Mouse (Mus musculus): ENCODE data around the gene Rsph6a. TPM values are rescaled to one million over a fixed set of nuclear protein-coding genes. Genes with fewer than 3 reads are reported as not detected.
A peak's percentile ranks its signal among the peaks of the same experiment; 100 is the strongest.

Rsph6a gene
- polyA plus RNA-seq, 1 experiment from 2014 or later: not detected

DNA sequence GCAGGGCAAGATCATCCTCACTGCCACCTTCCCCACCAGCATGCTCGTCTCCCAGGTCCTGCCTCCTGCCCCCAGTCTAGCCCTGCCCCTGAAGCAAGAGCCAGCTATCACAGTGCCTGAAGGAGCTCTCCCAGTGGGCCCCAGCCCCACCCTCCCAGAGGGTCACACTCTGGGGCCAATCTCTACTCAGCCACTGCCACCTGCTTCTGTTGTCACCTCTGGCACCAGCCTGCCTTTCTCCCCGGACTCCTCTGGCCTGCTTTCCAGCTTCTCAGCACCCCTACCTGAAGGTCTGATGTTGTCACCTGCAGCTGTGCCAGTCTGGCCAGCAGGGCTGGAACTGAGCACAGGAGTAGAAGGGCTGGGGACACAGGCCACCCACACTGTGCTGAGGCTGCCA lies 42.7 kb downstream of the Rsph6a start:
- H3K9me3 ChIP-seq: no peaks in the 10 kb centered on the region
- 75% methylated on average over 2 of the region's 2 CpGs for WGBS
- H3K4me1 ChIP-seq (replicated peaks): peaks cover 59% of the 10 kb centered on the region
- H3K4me3 ChIP-seq: peak overlapping the region; percentile 79
- no peak overlapping the region for H3K27ac ChIP-seq
- H3K36me3 ChIP-seq: peaks cover 21% of the 10 kb centered on the region
- H3K27me3 ChIP-seq (ENCODE audit: insufficient read depth, poor library complexity, severe bottlenecking): peaks cover 3% of the 10 kb centered on the region
- no peak for DNase-seq (ENCODE audit: low spot score)

DNA sequence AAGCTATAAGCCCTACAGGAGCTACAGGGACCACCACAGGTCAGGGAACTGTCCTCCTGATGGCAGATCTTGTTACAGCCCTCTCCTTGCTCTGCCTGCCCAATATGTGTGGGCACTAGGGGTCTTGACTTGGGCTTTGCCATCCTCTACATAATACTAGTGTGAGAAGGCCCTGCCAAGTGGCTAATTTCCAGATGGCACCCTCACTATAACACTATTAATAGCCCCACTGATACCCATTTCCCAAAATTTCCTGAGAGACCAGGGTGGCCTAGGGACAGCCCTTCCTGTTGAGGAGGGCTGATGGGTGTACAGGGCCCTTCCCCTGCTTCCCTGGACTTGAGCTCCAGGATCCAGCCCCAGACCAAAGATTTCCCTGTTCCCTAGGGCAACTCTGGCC lies 43.4 kb downstream of the Rsph6a start:
- Histone ChIP-seq H3K27ac (no peak overlapping the region), H3K4me1 (replicated peaks) (peaks cover 52% of the 10 kb centered on the region), H3K27me3 (ENCODE audit: insufficient read depth, poor library complexity, severe bottlenecking) (no peaks in the 10 kb centered on the region), H3K9me3 (no peaks in the 10 kb centered on the region), H3K4me3 (no peak overlapping the region), H3K36me3 (peaks cover 21% of the 10 kb centered on the region)
- no peak for DNase-seq (ENCODE audit: low spot score)

DNA sequence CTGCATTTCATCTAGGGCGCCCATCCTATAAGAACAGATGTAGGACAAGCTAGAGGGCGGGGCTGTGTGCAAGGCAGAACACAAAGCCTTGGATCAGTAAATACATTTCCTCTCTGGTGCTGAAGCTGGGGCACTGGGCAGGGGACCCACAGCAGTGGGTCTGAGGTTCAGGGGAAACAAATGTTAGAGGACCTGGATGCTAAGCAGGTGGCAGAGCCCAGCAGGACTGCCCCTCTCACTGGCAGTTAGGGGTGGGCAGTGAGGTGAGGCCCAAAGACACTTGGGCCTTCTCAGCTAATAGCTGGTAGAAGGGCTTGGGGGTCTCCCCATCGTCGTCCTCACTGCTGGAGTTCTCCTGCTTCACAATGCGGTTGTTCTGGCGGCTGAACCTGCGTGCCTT lies 44.3 kb downstream of the Rsph6a start:
- no peaks in the 10 kb centered on the region for H3K9me3 ChIP-seq
- 60% methylated on average over 7 of the region's 7 CpGs for WGBS
- DNase-seq (ENCODE audit: low spot score): no peak

DNA sequence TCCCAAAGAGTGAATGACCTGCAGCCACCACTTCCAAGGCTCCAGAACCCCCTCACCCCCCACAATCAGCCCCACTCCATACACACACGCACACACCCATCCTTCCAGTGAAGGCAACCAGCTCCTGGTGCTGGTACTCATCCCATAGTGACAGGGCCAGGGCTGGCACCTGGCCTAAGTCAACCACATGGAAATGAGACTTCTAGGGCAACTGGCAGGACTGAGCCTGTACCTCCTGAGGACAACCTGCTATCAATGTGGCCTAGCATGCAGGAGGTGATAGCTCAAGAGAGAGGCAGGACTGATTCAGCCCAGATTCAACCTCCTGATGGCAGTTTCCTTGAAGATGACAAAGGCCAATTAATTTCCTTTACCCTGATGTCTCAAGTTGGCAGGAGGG lies 45.8 kb downstream of the Rsph6a start:
- H3K9me3 ChIP-seq: no peaks in the 10 kb centered on the region
- no peaks in the 10 kb centered on the region for H3K27me3 ChIP-seq (ENCODE audit: insufficient read depth, poor library complexity, severe bottlenecking)
- H3K4me3 ChIP-seq: no peak overlapping the region
- H3K36me3 ChIP-seq: peaks cover 21% of the 10 kb centered on the region
- H3K27ac ChIP-seq: no peak overlapping the region
- WGBS: 90% methylated on average over 1 of the region's 1 CpGs
- no peak for DNase-seq (ENCODE audit: low spot score)
- H3K4me1 ChIP-seq (replicated peaks): peaks cover 29% of the 10 kb centered on the region

More for the DNA sequence above, 44.3 kb downstream of the Rsph6a start:
- Histone ChIP-seq H3K27ac (no peak overlapping the region), H3K27me3 (ENCODE audit: insufficient read depth, poor library complexity, severe bottlenecking) (no peaks in the 10 kb centered on the region), H3K36me3 (peaks cover 21% of the 10 kb centered on the region), H3K4me3 (no peak overlapping the region), H3K4me1 (replicated peaks) (peaks cover 43% of the 10 kb centered on the region)

DNA sequence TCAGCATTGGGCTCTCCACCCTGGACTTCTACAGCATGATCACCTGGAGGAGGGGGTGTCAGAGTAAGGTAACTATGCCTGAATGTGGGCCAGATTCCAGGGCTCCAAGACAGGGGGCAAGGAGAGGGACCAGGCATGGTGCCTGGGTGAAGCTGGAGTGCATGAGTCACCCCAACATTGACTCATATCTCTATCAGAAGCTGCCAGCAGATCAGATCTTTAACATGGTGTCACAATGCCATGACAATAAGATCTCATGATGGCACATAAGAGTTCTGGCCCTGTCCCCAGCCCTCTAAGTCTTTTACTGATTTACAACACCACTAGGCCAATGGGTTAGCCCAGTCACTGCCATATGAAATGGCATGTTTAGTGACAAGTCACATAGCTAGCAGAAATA lies 49.3 kb downstream of the Rsph6a start:
- Histone ChIP-seq H3K9me3 (no peaks in the 10 kb centered on the region), H3K4me3 (no peak overlapping the region), H3K27me3 (ENCODE audit: insufficient read depth, poor library complexity, severe bottlenecking) (no peaks in the 10 kb centered on the region), H3K4me1 (replicated peaks) (0 out of 2 replicates have a peak, but pooled peaks cover 2% of the 10 kb centered on the region), H3K36me3 (no peaks in the 10 kb centered on the region), H3K27ac (no peak overlapping the region)
- DNase-seq (ENCODE audit: low spot score): no peak

DNA sequence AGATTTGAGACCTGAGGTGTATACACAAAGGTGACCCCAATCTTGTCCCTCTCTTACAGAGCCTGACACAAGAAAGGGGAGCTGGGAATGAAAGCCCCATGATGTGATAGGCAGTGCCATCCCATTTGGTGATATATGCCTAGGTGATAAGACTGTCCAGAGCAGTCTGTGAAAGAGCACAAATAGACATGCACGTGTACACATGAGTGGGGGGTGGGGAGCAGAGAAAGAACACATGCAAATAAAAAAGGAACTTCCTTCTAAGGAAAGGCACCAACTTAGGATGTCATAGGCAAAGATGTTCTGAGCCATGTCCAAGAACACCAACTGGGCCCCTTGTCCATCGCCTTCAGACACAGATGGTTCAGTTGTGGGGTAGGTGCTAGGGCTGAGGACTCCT lies 50.0 kb downstream of the Rsph6a start:
- 83% methylated on average over 2 of the region's 2 CpGs for WGBS
- Histone ChIP-seq H3K27me3 (ENCODE audit: insufficient read depth, poor library complexity, severe bottlenecking) (no peaks in the 10 kb centered on the region), H3K9me3 (no peaks in the 10 kb centered on the region), H3K4me1 (replicated peaks) (no peaks in the 10 kb centered on the region), H3K4me3 (no peak overlapping the region), H3K36me3 (no peaks in the 10 kb centered on the region), H3K27ac (no peak overlapping the region)
- no peak for DNase-seq (ENCODE audit: low spot score)

DNA sequence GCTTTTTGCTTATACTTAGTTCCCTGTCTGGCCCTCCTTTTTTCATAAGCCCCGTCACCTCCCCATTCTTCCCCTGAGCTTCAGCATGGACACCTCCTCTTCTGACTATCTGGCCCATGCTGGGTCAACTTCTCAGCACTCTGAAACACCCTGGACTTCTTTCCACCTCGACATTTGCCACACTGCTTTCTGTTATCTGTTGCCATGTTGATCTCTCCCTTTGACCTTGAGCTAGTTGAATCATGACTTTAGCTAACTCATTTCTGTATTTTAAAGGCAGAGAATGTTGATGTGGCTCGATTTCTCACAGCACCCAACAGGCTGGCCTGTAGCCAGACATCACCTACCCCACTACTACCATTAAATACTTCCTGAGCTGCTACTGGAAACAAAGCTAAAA lies 52.9 kb downstream of the Rsph6a start:
- no peak overlapping the region for H3K4me3 ChIP-seq
- no peak for DNase-seq (ENCODE audit: low spot score)
- WGBS: 59% methylated on average over 3 of the region's 3 CpGs
- H3K27ac ChIP-seq: no peak overlapping the region
- no peaks in the 10 kb centered on the region for H3K9me3 ChIP-seq
- no peaks in the 10 kb centered on the region for H3K27me3 ChIP-seq (ENCODE audit: insufficient read depth, poor library complexity, severe bottlenecking)
- no peaks in the 10 kb centered on the region for H3K4me1 ChIP-seq (replicated peaks)
- H3K36me3 ChIP-seq: no peaks in the 10 kb centered on the region

DNA sequence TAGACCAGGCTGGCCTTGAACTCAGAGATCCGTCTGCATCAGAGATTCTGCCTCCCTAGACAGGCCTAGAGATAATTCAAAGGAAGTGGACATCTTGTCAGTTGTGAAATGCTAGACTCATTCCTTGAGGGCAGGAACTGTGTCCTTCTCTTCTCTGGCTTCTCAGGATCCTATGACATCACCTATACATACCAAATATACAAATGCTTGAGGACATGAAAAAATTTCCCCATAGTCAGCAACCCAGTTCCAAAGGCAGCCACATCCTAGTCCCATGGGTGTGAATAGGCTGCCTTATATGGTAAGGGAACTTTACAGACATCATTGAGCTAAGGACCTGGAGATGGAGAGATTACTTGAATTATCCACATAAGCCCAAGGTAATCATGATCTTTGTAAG lies 55.1 kb downstream of the Rsph6a start:
- no peaks in the 10 kb centered on the region for H3K27me3 ChIP-seq (ENCODE audit: insufficient read depth, poor library complexity, severe bottlenecking)
- no peak overlapping the region for H3K4me3 ChIP-seq
- no peak for DNase-seq (ENCODE audit: low spot score)
- WGBS: 83% methylated on average over 1 of the region's 1 CpGs
- H3K4me1 ChIP-seq (replicated peaks): no peaks in the 10 kb centered on the region
- no peak overlapping the region for H3K27ac ChIP-seq
- H3K36me3 ChIP-seq: no peaks in the 10 kb centered on the region
- H3K9me3 ChIP-seq: no peaks in the 10 kb centered on the region

DNA sequence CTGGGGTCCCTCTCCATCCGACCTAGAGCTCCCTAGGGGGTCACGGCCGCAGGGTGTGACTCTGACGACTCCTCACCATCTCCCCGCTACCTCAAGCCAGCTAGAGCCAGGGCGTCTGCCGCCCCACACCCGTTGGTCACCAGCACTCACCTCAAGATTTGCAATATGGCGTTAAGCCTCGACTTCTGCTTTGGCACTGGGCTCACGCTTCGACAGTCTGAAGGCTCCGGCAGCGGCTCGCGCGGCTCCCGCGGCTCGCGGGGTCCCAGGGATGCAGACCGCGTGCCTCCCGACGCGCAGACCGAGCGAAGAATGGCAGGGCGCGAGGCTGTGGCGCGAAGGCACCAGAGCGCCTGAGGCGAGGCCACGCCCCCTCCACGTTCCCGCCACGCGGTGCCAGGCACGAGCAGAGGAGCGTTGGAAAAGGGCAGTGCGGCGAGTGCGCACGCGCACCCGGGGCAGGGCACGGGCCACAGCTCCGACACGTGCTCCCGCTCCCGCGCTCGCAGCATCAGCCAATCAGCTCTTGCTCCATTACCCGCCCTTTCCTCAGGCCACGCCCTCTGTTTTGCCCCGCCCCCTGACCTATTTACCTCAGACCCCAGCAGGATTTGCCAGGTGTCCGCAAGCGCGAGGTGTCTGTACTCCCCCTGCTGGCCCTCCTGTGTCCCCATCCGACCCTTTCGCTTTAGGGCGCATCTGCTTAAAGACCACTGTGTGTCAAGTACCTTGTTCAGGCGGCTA lies 63.7 kb downstream of the Rsph6a start, which contains the start of gene Gm4969:
TSS of gene Gm4969 (minus strand) at position 341 of the 744 bp plus-strand sequence.
- peaks cover 6% of the 10 kb centered on the region; the same call in 1 of the 2 replicates for H3K36me3 ChIP-seq
- WGBS: 21% methylated on average over 64 of the region's 64 CpGs
- peaks cover 15% of the 10 kb centered on the region for H3K9me3 ChIP-seq
- peaks cover 23% of the 10 kb centered on the region for H3K4me1 ChIP-seq (replicated peaks)
- H3K27ac ChIP-seq: peak within 1 kb of the TSS; percentile 66; the same call in 1 of the 2 replicates
- DNase-seq (ENCODE audit: low spot score): peak; percentile 67
- H3K27me3 ChIP-seq (ENCODE audit: insufficient read depth, poor library complexity, severe bottlenecking): peaks cover 10% of the 10 kb centered on the region
- peak within 1 kb of the TSS; percentile 41 for H3K4me3 ChIP-seq

DNA sequence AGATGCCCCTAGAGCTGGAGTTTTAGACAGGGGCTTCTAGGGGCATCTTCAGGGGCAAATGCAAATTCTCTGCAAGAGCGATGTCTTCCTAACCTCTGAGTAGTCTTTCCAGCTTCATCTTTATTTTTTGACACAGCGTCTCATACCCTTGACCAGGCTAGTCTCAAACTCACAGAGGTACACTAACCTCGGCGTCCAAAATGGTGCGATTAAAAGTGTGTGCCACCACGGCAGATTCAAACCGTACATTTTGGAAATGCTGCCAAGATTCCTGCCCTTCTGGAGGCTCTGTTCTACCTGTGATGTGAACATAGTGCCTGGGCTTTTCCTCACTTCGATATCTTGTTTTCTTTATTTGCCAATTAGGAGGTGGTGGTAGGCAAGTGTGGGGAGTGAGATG lies 64.6 kb downstream of the Rsph6a start:
- peaks cover 23% of the 10 kb centered on the region for H3K4me1 ChIP-seq (replicated peaks)
- peaks cover 10% of the 10 kb centered on the region for H3K27me3 ChIP-seq (ENCODE audit: insufficient read depth, poor library complexity, severe bottlenecking)
- peaks cover 15% of the 10 kb centered on the region for H3K9me3 ChIP-seq
- DNase-seq (ENCODE audit: low spot score): peak; percentile 8
- 91% methylated on average over 8 of the region's 8 CpGs for WGBS
- H3K36me3 ChIP-seq: peaks cover 6% of the 10 kb centered on the region; the same call in 1 of the 2 replicates
- peak overlapping the region; percentile 68; the same call in 1 of the 2 replicates for H3K4me3 ChIP-seq
- H3K27ac ChIP-seq: no peak overlapping the region

DNA sequence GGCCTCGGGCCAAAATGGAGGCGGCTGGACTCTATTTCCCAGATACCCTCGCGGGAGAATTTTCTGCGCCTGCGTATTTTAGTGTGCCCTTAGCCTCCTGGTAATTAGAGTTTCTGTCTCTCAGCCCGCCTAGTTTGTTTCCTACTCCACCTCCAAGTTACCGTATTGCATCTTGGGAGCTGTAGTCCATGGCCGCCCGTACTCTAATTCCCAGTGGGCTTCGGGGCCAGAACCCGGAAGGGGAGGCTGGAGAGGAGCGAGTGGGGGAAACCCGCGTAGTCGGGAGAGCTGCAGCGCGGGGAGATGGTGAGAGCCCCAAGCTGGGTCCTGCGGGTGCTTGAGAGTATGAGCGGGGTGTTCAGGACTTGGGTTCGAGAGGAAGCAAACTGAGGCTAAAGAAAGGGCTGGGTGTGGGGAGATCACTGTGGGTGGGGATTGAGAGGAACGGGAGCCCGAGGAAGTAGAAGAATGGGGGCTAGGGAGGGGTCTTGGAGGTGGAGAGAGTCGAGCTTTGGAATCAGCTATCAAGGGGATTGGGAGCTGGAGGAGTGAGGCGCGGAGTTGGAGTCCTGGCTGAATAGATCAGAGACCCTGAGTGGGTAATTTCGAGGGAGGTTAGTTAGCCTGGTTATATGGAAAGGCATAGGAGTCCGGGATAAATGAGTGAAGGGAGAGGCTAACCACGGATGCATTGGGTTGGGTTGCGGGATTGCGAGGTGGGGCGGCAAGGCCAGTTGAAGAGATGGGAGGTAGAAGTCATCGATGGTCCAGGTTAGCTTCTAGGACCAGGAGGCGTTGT lies 65.3 kb downstream of the Rsph6a start, which contains the start of gene Fbxo46:
TSS of gene Fbxo46 (plus strand) at position 229 of the 799 bp plus-strand sequence.
- Histone ChIP-seq H3K27ac (peak within 1 kb of the TSS; percentile 88), H3K4me3 (peak within 1 kb of the TSS; percentile 68), H3K36me3 (peaks cover 6% of the 10 kb centered on the region; the same call in 1 of the 2 replicates), H3K9me3 (peaks cover 15% of the 10 kb centered on the region), H3K27me3 (ENCODE audit: insufficient read depth, poor library complexity, severe bottlenecking) (peaks cover 10% of the 10 kb centered on the region), H3K4me1 (replicated peaks) (peaks cover 23% of the 10 kb centered on the region)
- peak; percentile 92 for DNase-seq (ENCODE audit: low spot score)
- 3% methylated on average over 34 of the region's 34 CpGs for WGBS

DNA sequence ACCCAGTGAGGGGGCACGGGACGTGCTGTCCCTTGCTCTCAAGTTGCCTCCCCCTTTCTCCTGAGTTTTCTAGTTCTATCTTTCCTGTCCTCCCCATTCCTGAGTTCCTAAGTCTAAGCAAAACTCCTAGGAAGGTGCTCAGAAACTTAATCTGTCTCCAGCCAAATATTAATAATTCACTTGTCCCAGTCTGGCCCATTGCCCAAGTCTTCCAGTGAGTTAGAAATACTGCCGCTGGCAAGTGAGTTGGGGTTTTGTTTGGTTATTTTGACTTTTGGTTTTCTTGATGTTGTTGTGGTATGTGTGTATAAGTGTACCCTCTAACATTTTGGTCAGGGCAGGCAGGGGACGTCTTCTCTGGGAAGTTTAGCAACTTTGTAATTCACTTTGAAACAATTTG lies 67.2 kb downstream of the Rsph6a start:
- peaks cover 15% of the 10 kb centered on the region; the same call in 1 of the 2 replicates for H3K36me3 ChIP-seq
- H3K27ac ChIP-seq: no peak overlapping the region
- DNase-seq (ENCODE audit: low spot score): no peak
- 91% methylated on average over 4 of the region's 4 CpGs for WGBS
- peaks cover 10% of the 10 kb centered on the region for H3K27me3 ChIP-seq (ENCODE audit: insufficient read depth, poor library complexity, severe bottlenecking)
- no peak overlapping the region for H3K4me3 ChIP-seq
- peaks cover 23% of the 10 kb centered on the region for H3K4me1 ChIP-seq (replicated peaks)
- H3K9me3 ChIP-seq: peaks cover 12% of the 10 kb centered on the region

Data from hindbrain, embryonic 10.5 days (tissue).